ENCODE assay signal across 21 mouse cellular contexts in the genomic region with DNA sequence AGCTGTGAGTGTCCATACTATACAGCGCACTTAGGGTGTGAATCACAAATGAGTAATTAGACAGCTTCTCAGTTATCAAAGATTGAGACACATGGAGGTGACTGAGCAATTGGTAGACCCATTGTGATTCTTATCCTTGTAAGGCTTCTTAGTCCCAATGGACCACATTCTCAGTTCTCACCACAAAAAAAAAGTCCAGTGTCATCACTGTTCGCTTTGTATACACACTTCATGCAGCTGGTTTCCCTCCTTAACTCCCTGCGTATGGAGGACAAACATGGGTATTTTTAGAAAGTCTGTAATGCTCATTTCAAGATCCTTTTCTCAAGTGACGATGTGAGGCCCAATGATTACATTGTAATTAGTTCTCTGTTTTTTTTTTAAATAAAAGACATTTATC.
DNase-seq lines count a peak whose midpoint lies in the region; ATAC-seq and TF ChIP-seq lines count a peak whose summit lies in the region.
"Had no signal": no experiment of that assay in that cellular context is flagged by ENCODE, and none has a peak within 500 bp of the region (broad histone marks: within the 10 kb centered on the region; RNA-seq: fewer than 3 reads in every experiment).

No protein-coding gene starts in this region.

- no peak for TF ChIP-seq CTCF in gastrocnemius, adult 2 months (IDR thresholded peaks at IDR 0.05)
- TF ChIP-seq CTCF in lung, embryonic 14.5 days (IDR thresholded peaks at IDR 0.05; ENCODE audit: low read depth), result no peak
- no peak for TF ChIP-seq CTCF in lung, postnatal 0 days (IDR thresholded peaks at IDR 0.05)

- no peak for DNase-seq in gastrocnemius, adult 2 months
- no peak for DNase-seq in gastrocnemius, postnatal 4 days (ENCODE audit: low spot score in 2 of 2)
- DNase-seq in lung, embryonic 14.5 days, result peak; percentile 44
- no peak for DNase-seq in lung, postnatal 10 days
- peak; percentile 76 for DNase-seq in lung, postnatal 0 days (ENCODE audit: low spot score)
- DNase-seq in lung, postnatal 14 days, result no peak
- no peak for DNase-seq in cerebellum, adult 9-10 months
- DNase-seq: adrenal gland, adult 2 months; adrenal gland, postnatal 14 days; B cell, adult 2 months; cerebellum, adult 11-12 months; cerebellum, adult 8-10 months; cerebellum, postnatal 14 days; gastrocnemius, postnatal 14 days had no signal

- H3K4me3 ChIP-seq in gastrocnemius, adult 2 months, result no peak overlapping the region
- no peak overlapping the region for H3K4me3 ChIP-seq in lung, embryonic 14.5 days (ENCODE audit: low read depth, low read length)
- H3K4me3 ChIP-seq in lung, postnatal 0 days (ENCODE audit: low read depth, low read length), result no peak overlapping the region
- H3K4me3 ChIP-seq: forebrain, embryonic 10.5 days; forebrain, embryonic 13.5 days; hindbrain, embryonic 12.5 days; hindbrain, embryonic 15.5 days had no signal

- H3K4me1 ChIP-seq in lung, embryonic 14.5 days (ENCODE audit: insufficient read depth), result no peaks in the 10 kb centered on the region
- H3K4me1 ChIP-seq in lung, postnatal 0 days (ENCODE audit: insufficient read depth, low read depth, low read length), result no peaks in the 10 kb centered on the region

- H3K36me3 ChIP-seq in lung, embryonic 14.5 days (ENCODE audit: insufficient read depth), result no peaks in the 10 kb centered on the region
- no peaks in the 10 kb centered on the region for H3K36me3 ChIP-seq in lung, postnatal 0 days (ENCODE audit: insufficient read depth, low read length)
- H3K36me3 ChIP-seq: forebrain, embryonic 10.5 days; hindbrain, embryonic 12.5 days; hindbrain, embryonic 15.5 days had no signal

- peak overlapping the region; percentile 85 for H3K27ac ChIP-seq in gastrocnemius, adult 2 months
- H3K27ac ChIP-seq in lung, embryonic 14.5 days (ENCODE audit: low read depth), result no peak overlapping the region
- no peak overlapping the region for H3K27ac ChIP-seq in lung, postnatal 0 days (ENCODE audit: low read length)
- H3K27ac ChIP-seq: forebrain, embryonic 10.5 days; forebrain, embryonic 13.5 days; hindbrain, embryonic 12.5 days; hindbrain, embryonic 15.5 days had no signal

- H3K4me2 ChIP-seq in lung, embryonic 14.5 days, result no peak overlapping the region
- H3K4me2 ChIP-seq in lung, postnatal 0 days (replicated peaks; ENCODE audit: low read depth, low read length), result no peak overlapping the region
- H3K4me2 ChIP-seq: forebrain, embryonic 13.5 days; heart, embryonic 11.5 days; hindbrain, embryonic 12.5 days; hindbrain, embryonic 15.5 days had no signal

- no peaks in the 10 kb centered on the region for H3K27me3 ChIP-seq in lung, embryonic 14.5 days (ENCODE audit: insufficient read depth, low read length)
- H3K27me3 ChIP-seq in lung, postnatal 0 days (replicated peaks; ENCODE audit: insufficient read depth, low read length), result no peaks in the 10 kb centered on the region
- H3K27me3 ChIP-seq: forebrain, embryonic 13.5 days; hindbrain, embryonic 12.5 days; hindbrain, embryonic 15.5 days had no signal

- no peak for ATAC-seq in lung, embryonic 14.5 days (ENCODE audit: insufficient read depth)
- ATAC-seq in lung, postnatal 0 days, result peak; percentile 57
- ATAC-seq: CD4-positive, CD25-positive, alpha-beta regulatory T cell, adult 4 months; forebrain, embryonic 13.5 days; forebrain, embryonic 16.5 days had no signal

- intact Hi-C loops in gastrocnemius, adult 2 months (cut with DNase I), result loop anchor here (10.0 kb wide), 1 partner anchor 277 kb away; no protein-coding TSS in a partner anchor

- no peak for TF ChIP-seq EP300 in lung, postnatal 0 days (IDR thresholded peaks at IDR 0.05)

- WGBS in lung, embryonic 14.5 days, result 54% methylated on average over 4 of the region's 4 CpGs
- 63% methylated on average over 4 of the region's 4 CpGs for WGBS in lung, postnatal 0 days

- no peak overlapping the region for H3K9ac ChIP-seq in lung, embryonic 14.5 days
- no peak overlapping the region for H3K9ac ChIP-seq in lung, postnatal 0 days (replicated peaks; ENCODE audit: low read depth)
- H3K9ac ChIP-seq: forebrain, embryonic 13.5 days; hindbrain, embryonic 12.5 days; hindbrain, embryonic 15.5 days had no signal

- H3K9me3 ChIP-seq in lung, embryonic 14.5 days (ENCODE audit: low read depth, low read length), result no peaks in the 10 kb centered on the region
- no peaks in the 10 kb centered on the region for H3K9me3 ChIP-seq in lung, postnatal 0 days (ENCODE audit: low read length)
- H3K9me3 ChIP-seq: forebrain, embryonic 10.5 days; forebrain, embryonic 13.5 days; hindbrain, embryonic 12.5 days; hindbrain, embryonic 15.5 days had no signal

Comparison
In these comparisons a context has a peak if more than half of its experiments do, and no peak if none do; other contexts are left out.
1. DNase-seq: peak in lung, embryonic 14.5 days (single experiment) and lung, postnatal 0 days (single experiment); none in gastrocnemius, adult 2 months (single experiment), gastrocnemius, postnatal 4 days (0 of 2), lung, postnatal 10 days (single experiment), lung, postnatal 14 days (single experiment) and cerebellum, adult 9-10 months (single experiment).